Mouse (Mus musculus): Measurements from ENCODE around the gene Helz.

GRCm38 (mm10) chr11:107648668-107649067 is 100.9 kb downstream of the Helz start:
- TF ChIP-seq CTCF (IDR thresholded peaks at IDR 0.05; ENCODE audit: low read depth) (no peak), EP300 (IDR thresholded peaks at IDR 0.05; ENCODE audit: low read depth) (no peak)
